Mouse (Mus musculus): ENCODE measurements around the gene D430019H16Rik. TPM values are rescaled to one million over a fixed set of nuclear protein-coding genes. Genes with fewer than 3 reads are reported as not detected.

D430019H16Rik gene
- polyA plus RNA-seq, 1 experiment = not detected

GRCm38 (mm10) chr12:105511671-105512502, 58.2 kb downstream of the D430019H16Rik start:
- Histone ChIP-seq H3K4me3 (replicated peaks) (no peak overlapping the region), H3K27me3 (replicated peaks) (no peaks in the 10 kb centered on the region), H3K36me3 (replicated peaks; ENCODE audit: low read length) (no peaks in the 10 kb centered on the region), H3K9me3 (peaks cover 14% of the 10 kb centered on the region; the same call in 1 of the 2 replicates), H3K4me1 (no peaks in the 10 kb centered on the region)
- TF ChIP-seq GATA1 (IDR thresholded peaks at IDR 0.05; ENCODE audit: borderline replicate concordance, low read length) (no peak), FLI1 (IDR thresholded peaks at IDR 0.05; ENCODE audit: low read length) (no peak)

DNA sequence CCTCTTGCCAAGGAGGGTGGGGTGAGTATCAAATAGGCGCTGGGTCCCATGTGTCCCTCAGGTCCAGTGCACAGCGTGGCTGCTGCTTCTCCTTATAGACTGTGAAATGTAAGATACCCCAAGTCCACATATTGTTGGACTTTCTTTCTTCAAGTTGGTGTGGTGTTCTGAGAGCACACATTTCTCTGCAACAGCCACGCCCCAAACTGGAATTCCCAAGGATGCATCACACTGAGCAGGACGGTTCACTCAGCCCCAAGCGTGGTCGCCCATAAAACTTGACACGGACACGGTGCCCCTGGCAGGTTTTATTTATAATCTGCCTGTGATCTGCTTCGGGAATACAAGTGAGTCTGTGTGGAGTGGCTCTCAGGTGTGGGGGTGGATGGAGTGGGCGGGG, 60.5 kb downstream of the D430019H16Rik start:
- no peak overlapping the region for H3K4me3 ChIP-seq (replicated peaks)
- peaks cover 20% of the 10 kb centered on the region; the same call in 1 of the 2 replicates for H3K9me3 ChIP-seq
- TF ChIP-seq FLI1 (IDR thresholded peaks at IDR 0.05; ENCODE audit: low read length) (no peak), GATA1 (IDR thresholded peaks at IDR 0.05; ENCODE audit: borderline replicate concordance, low read length) (no peak)
- H3K36me3 ChIP-seq (replicated peaks; ENCODE audit: low read length) = no peaks in the 10 kb centered on the region
- no peaks in the 10 kb centered on the region for H3K27me3 ChIP-seq (replicated peaks)
- no peaks in the 10 kb centered on the region for H3K4me1 ChIP-seq

DNA sequence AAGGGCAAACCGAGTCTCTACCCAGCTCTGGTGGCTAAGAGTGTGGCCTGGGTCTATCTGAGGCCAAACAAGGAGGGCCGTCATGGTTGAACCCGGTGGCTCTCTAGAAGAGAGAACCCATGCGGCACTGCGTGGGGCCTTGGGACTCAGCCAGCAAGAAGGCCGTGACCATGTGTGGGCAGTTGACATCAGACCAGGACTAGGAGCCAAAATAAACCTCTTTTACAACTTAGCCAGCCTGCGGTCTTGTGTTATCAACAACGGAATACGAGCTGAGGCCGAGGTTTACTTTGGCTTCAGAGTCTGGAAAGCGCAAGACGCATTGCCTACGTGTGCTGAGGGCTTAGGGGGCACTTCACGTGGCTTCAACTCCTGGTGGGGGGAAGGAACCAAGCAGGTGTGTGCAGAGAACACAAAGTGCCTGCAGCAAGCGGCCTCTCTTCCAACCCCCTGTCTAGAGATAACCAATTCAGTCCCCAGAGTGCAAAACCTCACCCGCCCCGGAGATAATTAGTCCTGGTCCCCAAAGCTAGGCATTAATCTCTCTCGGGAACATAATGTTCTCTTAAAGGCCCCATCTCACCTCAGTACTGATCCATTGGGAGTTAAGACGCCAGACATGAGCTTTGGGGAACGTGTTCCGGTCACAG, 63.5 kb downstream of the D430019H16Rik start:
- H3K9me3 ChIP-seq = peaks cover 18% of the 10 kb centered on the region

GRCm38 (mm10) chr12:105519851-105520250, 66.2 kb downstream of the D430019H16Rik start:
- peaks cover 39% of the 10 kb centered on the region for H3K9me3 ChIP-seq
- no peaks in the 10 kb centered on the region for H3K36me3 ChIP-seq (replicated peaks; ENCODE audit: low read length)
- peaks cover 4% of the 10 kb centered on the region for H3K27me3 ChIP-seq (replicated peaks)
- TF ChIP-seq FLI1 (IDR thresholded peaks at IDR 0.05; ENCODE audit: low read length) (no peak), GATA1 (IDR thresholded peaks at IDR 0.05; ENCODE audit: borderline replicate concordance, low read length) (no peak)
- H3K4me3 ChIP-seq (replicated peaks) = no peak overlapping the region
- H3K4me1 ChIP-seq = no peaks in the 10 kb centered on the region

More for the DNA sequence above, 63.5 kb downstream of the D430019H16Rik start:
- H3K4me3 ChIP-seq (replicated peaks) = no peak overlapping the region
- no peak for TF ChIP-seq GATA1 (IDR thresholded peaks at IDR 0.05; ENCODE audit: borderline replicate concordance, low read length)
- no peak for TF ChIP-seq FLI1 (IDR thresholded peaks at IDR 0.05; ENCODE audit: low read length)
- H3K4me1 ChIP-seq = no peaks in the 10 kb centered on the region
- no peaks in the 10 kb centered on the region for H3K36me3 ChIP-seq (replicated peaks; ENCODE audit: low read length)
- H3K27me3 ChIP-seq (replicated peaks) = no peaks in the 10 kb centered on the region

DNA sequence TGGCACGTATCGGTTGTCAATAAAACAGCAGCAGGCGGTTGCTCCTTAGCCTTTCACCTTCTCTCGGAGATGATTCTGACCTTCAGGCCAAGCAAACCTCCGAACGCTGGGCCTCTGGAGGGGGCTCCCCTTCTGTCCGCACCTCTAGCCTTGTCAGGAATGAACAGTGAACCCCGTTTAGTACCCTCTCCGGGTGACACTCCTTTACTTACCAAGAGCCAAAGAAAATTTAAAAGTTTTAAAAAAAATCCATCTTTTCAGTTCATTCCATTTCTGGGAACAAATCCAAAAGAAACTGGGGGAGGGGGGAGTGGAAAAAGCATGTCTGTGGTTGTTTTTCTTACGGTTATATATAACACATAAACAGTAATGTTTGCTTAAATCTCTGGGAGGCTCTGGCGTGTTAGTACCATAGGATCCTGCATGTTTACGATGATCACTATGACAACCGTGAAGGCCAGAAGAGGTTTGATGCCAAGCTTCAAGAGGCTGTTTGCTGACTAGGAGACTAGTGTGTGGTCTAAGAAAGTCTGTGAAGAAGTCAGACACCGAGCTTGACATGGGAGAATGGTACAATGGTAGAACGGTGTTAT, 67.6 kb downstream of the D430019H16Rik start:
- H3K9me3 ChIP-seq = peaks cover 43% of the 10 kb centered on the region
- peaks cover 4% of the 10 kb centered on the region for H3K27me3 ChIP-seq (replicated peaks)
- no peaks in the 10 kb centered on the region for H3K4me1 ChIP-seq
- H3K4me3 ChIP-seq (replicated peaks) = no peak overlapping the region
- TF ChIP-seq FLI1 (IDR thresholded peaks at IDR 0.05; ENCODE audit: low read length) = no peak
- H3K36me3 ChIP-seq (replicated peaks; ENCODE audit: low read length) = no peaks in the 10 kb centered on the region

DNA sequence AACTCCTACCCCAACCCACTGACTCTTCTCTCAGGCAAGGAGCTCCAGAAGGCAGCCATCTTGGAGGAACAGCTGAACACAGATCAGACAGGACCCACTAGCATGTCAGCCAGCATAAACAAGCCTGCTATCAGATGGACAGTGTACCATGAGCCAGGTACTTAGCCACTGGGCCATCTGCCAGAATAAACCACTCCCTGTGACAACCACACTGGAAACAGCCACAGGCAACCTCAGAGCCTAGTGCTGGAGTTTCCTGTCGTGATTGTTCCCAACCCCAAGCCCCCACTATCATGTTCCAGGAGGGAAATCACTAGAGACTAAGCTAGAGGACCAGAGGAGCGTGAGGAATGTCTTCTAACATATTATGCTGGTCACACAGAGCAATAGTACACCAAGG, 70.1 kb downstream of the D430019H16Rik start:
- no peak for TF ChIP-seq GATA1 (IDR thresholded peaks at IDR 0.05; ENCODE audit: borderline replicate concordance, low read length)

GRCm38 (mm10) chr12:105526186-105526585, 72.5 kb downstream of the D430019H16Rik start:
- Histone ChIP-seq H3K9me3 (peaks cover 62% of the 10 kb centered on the region), H3K4me3 (replicated peaks) (no peak overlapping the region), H3K27me3 (replicated peaks) (peaks cover 5% of the 10 kb centered on the region), H3K4me1 (peaks cover 10% of the 10 kb centered on the region), H3K36me3 (replicated peaks; ENCODE audit: low read length) (no peaks in the 10 kb centered on the region)
- TF ChIP-seq FLI1 (IDR thresholded peaks at IDR 0.05; ENCODE audit: low read length) = no peak
- no peak for TF ChIP-seq GATA1 (IDR thresholded peaks at IDR 0.05; ENCODE audit: borderline replicate concordance, low read length)

More for the DNA sequence above, 70.1 kb downstream of the D430019H16Rik start:
- peaks cover 53% of the 10 kb centered on the region for H3K9me3 ChIP-seq
- no peaks in the 10 kb centered on the region for H3K36me3 ChIP-seq (replicated peaks; ENCODE audit: low read length)
- H3K4me1 ChIP-seq = no peaks in the 10 kb centered on the region
- no peak overlapping the region for H3K4me3 ChIP-seq (replicated peaks)
- H3K27me3 ChIP-seq (replicated peaks) = peaks cover 4% of the 10 kb centered on the region

DNA sequence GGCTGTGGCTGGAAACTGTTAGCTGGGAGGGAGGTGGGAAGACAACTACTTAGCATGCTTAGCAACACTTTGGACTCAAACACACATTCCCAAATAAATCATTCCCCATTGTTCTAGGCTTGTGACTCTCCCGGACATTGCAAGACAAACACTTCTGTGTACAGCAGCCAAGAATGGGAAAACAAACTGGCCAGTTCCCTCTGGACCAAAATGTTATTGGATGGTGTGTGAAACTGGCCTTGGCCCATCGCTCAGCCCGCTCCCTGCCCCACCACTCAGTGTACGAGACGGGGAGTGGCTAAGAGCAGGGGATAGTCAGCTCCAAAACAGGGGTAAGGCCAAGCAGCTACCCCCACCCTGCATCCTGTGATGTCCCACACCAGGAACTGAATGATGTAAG, 73.2 kb downstream of the D430019H16Rik start:
- H3K36me3 ChIP-seq (replicated peaks; ENCODE audit: low read length) = no peaks in the 10 kb centered on the region
- peaks cover 62% of the 10 kb centered on the region for H3K9me3 ChIP-seq
- TF ChIP-seq GATA1 (IDR thresholded peaks at IDR 0.05; ENCODE audit: borderline replicate concordance, low read length) = no peak
- no peak for TF ChIP-seq FLI1 (IDR thresholded peaks at IDR 0.05; ENCODE audit: low read length)
- peaks cover 7% of the 10 kb centered on the region for H3K27me3 ChIP-seq (replicated peaks)
- no peak overlapping the region for H3K4me3 ChIP-seq (replicated peaks)
- peaks cover 10% of the 10 kb centered on the region for H3K4me1 ChIP-seq

- H3K4me3 ChIP-seq (replicated peaks) = peak overlapping the region; percentile 75
- no peaks in the 10 kb centered on the region for H3K36me3 ChIP-seq (replicated peaks; ENCODE audit: low read length)
- no peak for TF ChIP-seq FLI1 (IDR thresholded peaks at IDR 0.05; ENCODE audit: low read length)
- TF ChIP-seq GATA1 (IDR thresholded peaks at IDR 0.05; ENCODE audit: borderline replicate concordance, low read length) = no peak
- H3K4me1 ChIP-seq = peaks cover 10% of the 10 kb centered on the region
- H3K9me3 ChIP-seq = peaks cover 46% of the 10 kb centered on the region
- H3K27me3 ChIP-seq (replicated peaks) = peaks cover 6% of the 10 kb centered on the region
Measured at GRCm38 (mm10) chr12:105529545-105529944, 75.9 kb downstream of the D430019H16Rik start.
